Mouse (Mus musculus) telencephalon, adult 2 months (tissue): Measurements from ENCODE around the gene Kctd6.
A peak's percentile ranks its signal among the peaks of the same experiment; 100 is the strongest.
"Not testable (repeated sequence)": the region's sequence is repeated elsewhere in the genome, so short reads cannot be mapped to it uniquely, and the experiment has no call there.

Experiments used
- DNase-seq: peaks from one replicate; pipeline ENCODE4 v3.0.0-alpha.2; 2011; ENCODE audit warnings: low read depth, low spot score

The Kctd6 gene

DNA sequence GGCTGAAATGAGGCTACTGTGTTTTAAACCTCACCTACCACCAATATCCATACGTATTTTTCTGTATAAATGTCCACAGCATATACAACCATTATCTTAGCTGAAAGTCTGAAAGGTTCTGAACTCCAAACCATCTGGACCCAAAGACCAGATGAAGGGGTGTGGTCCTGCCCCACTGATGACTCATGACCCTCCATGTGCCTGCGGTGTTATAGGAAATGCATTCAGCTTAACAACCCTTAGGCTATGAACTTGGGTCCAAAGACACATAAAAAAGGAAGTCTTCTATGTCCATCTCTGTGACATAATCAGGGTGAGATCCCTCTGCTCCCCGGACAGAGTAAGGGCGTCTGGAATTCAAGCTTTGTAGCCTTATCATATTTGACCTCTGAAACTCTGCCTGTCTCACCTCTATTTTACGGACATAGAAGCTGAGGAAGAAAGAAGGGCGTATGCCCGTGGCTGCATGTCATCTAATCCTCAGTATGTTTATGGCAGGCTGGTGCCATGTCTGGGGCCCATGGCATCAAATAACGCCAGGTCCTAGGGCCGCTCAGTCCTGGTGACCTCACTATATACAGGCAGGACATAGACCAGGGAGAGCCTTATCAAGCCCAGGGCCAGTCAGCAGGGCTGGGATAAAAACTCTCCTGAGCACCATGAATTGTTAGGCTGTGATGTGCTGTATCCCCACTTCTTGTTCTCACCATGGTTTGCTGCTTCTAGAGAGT, 36.4 kb downstream of the Kctd6 start:
- no peak for DNase-seq

DNA sequence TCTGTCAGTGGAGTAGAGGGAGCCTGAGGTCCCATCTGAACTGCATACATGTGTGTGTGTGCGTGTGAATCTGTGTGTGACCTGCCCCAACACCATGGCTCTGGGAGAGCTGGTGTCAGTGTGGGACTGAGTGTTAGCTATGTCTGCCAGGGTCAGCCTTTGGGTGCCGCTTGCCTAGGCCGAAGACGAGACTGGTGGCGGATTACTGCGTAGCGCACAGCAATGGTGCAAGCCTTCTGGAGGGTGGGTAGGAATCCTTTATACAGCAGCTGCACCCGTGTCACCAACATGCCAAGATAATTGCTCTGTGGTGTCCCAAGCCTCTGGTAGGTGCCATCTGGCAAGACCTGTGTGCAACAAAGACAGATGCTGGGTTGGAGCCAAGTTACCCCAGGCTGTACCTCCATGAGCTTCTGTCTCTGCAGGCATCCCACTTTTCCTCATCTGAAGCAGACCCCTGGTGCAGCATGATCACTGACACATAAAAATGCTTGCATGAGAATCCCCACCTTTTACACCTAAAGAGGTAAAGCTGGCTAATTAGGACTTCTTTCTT, 37.5 kb downstream of the Kctd6 start:
- no peak for DNase-seq

DNA sequence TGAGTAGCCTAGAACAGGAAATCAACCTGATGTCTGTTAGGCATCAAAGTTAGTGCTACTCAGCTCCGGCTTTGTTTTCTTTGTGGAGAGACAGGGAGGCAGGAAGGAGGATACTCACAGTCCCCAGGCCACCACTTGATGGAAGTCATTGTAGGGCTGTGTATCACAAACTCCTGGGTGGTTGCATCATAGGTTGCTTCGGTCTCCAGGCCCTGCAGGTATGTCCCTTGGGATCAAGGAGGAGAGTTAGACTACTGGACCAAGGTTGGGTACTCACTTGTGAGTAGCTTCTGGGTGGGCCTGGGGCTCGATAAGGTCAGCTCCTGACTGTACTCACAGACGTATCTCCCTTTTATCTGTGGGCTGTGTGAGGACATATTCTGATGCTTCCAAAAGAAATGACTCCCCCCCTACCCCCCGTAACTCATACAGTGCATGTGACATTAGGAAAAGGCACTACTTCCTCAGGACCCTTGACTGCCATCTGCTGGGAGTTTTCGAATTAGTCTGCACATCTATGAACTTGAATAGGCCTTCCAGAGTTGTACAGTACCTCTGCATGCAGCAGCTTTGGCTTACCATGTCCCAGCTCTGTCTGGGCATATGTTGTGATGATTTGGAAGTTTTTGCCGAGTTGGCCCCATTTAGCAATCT, 41.3 kb downstream of the Kctd6 start:
- DNase-seq = peak; percentile 24

DNA sequence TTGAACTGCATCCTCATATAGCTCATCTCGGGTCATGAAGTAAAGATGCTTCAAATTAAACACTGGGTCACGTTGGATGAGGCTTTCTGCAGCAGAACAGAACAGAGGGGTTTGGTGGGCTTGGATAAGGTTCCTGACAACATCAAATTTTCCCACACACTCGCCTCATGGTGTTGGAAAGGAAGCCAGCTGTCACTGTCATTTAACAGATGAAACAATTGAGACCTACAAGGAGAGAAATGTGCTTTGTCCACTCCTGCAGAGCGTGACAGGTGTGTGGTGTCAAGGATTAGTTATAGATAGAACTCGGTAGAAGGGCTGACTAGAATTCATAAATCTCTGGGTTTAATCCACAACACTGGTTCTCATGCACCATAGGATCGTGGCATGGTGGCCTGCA, 42.1 kb downstream of the Kctd6 start:
- DNase-seq = no peak

DNA sequence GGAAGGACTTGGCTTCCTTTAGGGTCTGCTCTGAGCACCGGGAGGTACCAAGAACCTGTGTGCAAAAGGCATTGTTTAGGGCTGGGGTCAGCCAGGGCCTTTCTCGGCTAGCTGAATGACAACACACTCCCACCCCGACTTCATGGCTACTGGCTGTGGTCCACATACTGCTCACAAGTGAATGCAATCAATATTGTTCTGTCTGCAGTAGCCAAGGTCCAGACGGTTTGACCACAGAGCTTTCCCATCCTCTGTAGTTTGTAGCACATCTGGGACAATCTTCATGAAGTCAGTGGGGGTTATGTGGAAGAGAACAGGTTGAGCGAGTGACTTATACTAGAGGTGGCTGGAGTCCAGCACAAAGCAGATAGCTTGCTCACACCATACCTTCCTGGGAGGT, 42.9 kb downstream of the Kctd6 start:
- no peak for DNase-seq

DNA sequence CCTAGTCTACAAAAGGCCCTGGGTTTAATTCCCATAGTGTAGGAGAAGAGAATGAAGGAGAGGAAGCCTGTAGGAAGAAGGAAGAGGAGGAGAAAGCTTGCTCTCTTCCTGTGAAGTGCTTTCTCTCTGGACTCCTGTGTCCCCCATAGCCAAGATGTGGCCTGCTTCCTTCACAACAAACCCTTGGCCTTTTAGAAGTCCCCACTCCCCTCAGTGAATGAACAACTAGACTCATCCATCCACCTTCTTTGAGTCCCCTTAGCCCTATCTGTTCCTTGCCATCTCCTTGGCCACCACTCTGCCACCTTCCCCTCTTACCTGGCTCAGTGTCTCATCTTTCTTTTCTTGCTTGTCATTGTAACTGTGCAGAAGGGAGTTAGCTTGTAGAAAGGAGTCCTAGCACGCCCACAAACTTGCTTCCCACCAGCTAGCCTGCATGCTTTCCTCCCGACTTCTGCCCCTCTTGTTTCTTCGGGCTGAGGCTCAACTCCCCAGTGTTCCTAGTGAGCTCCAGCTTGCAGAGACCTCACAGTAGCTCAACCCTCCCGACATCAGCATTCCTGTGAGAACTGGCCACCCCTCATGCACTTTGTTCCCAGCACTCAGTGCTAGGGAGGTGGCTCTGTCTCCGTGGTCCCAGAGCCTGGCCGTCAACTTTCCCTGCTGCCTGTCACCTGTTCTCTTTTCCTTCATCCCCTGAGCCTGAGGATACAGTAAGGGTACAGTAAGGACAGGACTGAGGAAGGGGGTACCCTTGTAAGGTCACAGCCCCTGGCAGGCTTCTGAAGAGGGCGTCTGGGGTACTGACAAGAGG, 43.8 kb downstream of the Kctd6 start:
- DNase-seq = no peak

DNA sequence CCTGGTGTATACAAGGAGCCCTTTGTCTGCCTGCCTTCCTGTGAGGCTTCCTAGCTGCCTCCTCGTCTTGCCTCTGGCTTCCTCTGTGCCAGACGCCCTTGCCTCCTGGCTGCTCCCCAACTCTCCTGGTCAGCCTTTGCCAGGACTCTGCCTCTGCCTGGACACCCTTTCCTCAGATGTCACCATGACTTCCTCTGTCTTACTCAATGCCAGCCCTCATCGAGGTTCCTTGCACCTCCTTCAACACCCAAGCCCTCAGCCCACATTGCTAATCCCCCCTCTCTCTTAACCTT, 44.3 kb downstream of the Kctd6 start:
- DNase-seq = no peak

DNA sequence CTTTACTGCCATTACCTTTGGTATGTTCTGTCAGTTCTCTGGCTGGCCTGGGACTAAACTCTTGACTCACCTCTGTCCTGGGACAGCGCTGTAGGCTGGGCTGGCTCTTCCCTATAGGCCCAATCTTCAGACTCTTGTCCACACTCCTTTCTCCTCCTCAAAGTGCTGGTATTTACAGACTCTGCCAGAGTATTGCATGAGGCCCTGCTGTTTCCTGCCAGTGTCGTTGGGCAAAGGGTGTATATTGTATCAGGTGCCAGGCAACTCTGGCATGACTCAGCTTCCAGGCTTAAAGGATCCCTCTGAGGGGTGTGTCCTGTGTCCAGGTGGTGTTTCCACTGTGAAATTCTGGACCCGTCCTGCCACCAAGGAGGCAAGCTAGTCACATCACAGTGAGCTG, 44.8 kb downstream of the Kctd6 start:
- no peak for DNase-seq

DNA sequence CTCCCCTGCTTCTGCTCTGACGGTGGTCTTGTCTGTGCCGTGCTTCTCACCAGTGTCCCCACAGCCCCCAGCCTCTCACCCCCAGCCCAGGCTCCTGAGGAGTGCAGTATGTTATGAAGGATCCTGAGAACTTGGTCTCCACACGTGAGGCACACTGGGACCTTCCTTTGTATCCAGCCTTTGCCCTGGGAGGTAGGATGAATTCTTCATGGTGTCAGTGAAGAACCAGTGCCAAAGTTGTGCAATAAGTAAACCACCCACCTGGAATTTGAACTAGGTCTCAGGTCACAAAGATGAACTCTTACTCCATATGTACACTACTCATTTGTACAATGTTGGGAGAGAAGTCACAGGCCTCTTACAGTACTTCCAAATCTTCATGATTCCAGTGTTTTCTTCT, 45.2 kb downstream of the Kctd6 start, which contains the start of gene Acox2:
Acox2 (minus strand) TSS at position 188 of the 400 bp plus-strand sequence.
- DNase-seq = no peak

DNA sequence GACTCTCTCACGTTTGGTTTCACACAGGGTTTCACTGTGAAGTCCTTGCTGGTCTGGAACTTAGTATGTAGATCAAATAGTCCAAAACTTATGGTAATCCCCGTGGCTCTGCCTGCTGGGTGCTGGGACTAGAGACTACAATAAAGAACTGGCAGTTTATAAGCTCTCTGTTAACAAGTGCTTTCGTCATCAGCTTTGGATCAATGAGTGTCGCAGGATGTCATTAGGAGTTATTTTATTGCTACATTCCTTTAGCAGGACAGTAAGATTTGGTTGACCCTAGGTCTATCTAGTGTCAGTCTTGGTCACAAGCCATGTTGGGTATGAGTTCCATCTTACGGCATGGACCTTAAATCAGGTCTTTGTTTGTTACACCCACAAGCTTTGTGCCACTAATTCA, 46.3 kb downstream of the Kctd6 start:
- DNase-seq = no peak

DNA sequence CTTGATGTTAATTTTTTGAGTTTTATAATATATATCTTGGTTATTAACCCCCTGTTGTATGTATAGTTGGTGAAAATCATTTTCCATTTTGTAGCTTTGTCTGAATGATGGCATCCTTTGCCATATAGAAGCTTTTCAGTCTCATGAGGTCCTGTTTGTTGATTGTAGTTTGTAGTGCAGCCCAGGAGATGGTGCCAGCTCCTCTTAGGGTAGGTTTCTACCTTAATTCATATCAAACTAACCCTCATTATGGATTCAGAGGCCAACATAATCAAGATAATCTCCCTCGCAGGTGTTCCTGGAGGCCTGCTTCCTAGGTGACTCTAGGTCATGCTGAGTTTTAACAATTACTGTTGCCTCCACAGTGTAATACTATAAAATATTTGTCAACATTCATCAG, 48.3 kb downstream of the Kctd6 start:
- DNase-seq = no peak

DNA sequence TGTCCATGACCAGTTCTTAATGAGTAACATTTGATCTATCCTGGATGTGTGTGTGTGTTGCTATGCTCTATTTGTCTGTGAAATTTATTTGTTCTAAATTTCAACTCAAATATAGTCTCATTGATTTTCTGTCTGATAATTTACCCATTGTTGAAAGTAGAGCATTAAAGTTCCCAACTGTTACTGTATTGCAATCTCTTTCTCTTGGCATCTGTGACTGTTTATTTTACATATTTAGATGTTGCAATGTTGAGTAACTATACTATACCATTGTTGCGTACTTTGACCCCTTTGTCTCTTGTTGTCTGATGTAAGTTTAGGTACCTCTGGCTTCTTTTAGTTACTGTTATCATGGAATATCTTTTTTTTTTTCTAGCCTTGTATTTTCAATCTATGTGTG, 50.4 kb downstream of the Kctd6 start:
- no peak for DNase-seq

DNA sequence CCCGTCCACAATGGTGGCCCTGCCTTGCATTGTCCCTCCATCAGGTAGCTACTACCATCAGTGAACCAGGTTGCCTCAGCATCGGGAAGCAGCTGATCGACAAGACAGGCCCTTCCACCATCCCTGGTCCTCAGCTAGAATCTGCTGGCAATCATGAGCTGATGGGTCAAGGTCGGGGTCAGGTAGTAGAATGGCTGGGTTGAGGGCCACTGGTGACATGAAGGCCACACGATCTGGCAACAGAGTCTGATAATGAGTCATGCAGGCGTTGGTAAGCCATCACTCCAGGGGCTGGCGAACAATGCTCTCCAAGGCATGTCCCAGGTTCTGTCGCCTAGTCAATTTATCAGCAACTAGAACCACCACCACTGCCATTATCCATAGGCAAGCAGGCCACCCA, 57.3 kb downstream of the Kctd6 start:
- DNase-seq = not testable (repeated sequence)
